Mouse (Mus musculus) testis, postnatal 14 days (tissue): ENCODE data around the gene Olfr1046.
"Not testable (repeated sequence)": the region's sequence is repeated elsewhere in the genome, so short reads cannot be mapped to it uniquely, and the experiment has no call there.

Source experiments
- DNase-seq: peaks from one replicate; pipeline ENCODE4 v3.0.0; 2021; ENCODE audit warnings: low spot score

Gene Olfr1046

DNA sequence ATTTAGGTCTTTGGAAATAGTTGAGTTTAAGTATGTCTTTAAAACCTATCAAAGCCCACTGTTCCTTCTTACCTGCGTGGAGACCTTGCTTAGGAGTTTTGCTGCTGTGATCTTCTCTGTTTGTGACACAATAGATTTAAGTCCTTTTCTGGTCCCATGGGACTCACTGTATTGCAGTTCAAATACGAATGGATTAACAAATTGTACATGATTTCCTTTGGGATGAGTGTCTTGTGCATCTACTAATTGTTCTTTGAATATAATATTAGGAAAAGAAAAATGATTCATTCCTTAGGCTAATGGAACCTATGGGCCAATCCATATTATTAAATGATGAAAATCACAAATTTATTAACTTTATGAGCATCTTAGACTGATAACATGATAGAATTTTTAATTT, at the start of gene Olfr1046:
TSS of gene Olfr1046 (minus strand) at position 101 of the 400 bp plus-strand sequence.
- no peak for DNase-seq

GRCm38 (mm10) chr2:86258228-86258627, 39.1 kb upstream of the Olfr1046 start, which contains the start of gene Olfr1049:
TSS of gene Olfr1049 (minus strand) at chr2:86258328.
- not testable (repeated sequence) for DNase-seq

GRCm38 (mm10) chr2:86240189-86240588, 21.1 kb upstream of the Olfr1046 start, which contains the start of gene Olfr1048:
TSS of gene Olfr1048 (minus strand) at chr2:86240289.
- DNase-seq = no peak

DNA sequence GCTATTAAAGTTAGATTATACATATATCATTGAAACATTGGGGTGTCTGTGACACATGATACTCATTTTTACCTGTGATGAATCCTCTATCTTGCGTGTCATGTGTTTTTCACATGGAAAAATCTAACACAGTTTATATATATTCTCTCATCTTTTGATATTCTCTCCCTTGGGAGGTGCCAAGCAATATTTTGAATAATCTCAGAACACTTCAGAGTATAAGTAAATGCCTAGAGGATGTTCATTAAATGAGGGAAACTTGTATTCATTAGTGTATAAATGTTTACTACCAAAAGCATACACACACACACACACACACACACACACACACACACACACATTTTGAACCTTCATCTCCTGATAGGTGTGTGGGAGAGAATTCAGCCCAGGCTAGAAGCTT, 12.2 kb upstream of the Olfr1046 start, which contains the start of gene Olfr1047:
TSS of gene Olfr1047 (minus strand) at position 101 of the 400 bp plus-strand sequence.
- DNase-seq = no peak

DNA sequence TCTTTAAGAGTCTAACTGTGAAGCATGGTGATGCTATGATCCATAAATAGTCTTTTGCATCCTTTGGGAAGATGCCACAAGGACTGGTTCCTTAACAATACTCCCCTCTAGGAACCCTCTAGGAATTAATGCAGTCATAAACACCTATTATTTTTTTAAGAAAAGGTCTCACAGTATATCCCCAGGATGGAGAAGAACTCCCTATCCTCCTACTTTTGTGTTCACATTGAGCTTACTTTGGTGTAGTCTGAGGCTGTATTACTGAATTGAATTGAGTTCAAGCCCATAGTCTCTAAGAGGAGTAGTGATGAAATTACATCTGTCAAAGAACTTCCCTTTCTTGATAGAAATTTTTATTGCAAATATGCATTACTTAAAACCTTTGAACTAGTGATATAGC, 16.2 kb downstream of the Olfr1046 start, which contains the start of gene Olfr1045:
TSS of gene Olfr1045 (minus strand) at position 101 of the 400 bp plus-strand sequence.
- DNase-seq = no peak

- no peak for DNase-seq
Measured at GRCm38 (mm10) chr2:86195863-86196262, 23.3 kb downstream of the Olfr1046 start.

GRCm38 (mm10) chr2:86185583-86185982, 33.5 kb downstream of the Olfr1046 start, which contains the start of gene Olfr52:
TSS of gene Olfr52 (minus strand) at chr2:86185683.
- no peak for DNase-seq

DNA sequence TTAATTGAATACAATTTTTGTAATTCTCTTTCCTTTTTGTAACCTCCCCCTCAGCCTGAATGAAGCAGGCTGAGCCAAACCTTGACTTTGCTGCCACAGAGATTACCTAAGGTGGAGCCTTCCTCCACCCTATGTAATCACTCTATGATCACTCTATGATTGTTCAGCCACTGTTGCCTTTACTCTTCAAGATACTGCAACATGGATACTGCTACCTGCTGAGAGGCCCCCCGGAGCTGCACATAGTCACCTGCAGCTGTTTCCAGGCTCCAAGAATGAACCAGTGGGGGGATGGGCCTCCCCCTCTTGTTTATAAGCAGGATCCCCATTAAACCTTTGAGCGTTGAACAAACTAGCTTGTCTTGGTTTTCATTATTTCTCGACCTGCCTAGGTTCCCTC, 39.2 kb downstream of the Olfr1046 start:
- no peak for DNase-seq

- no peak for DNase-seq
Measured at GRCm38 (mm10) chr2:86177720-86178119, 41.4 kb downstream of the Olfr1046 start, which contains the start of gene Olfr1044. TSS of gene Olfr1044 (minus strand) at chr2:86177820.

DNA sequence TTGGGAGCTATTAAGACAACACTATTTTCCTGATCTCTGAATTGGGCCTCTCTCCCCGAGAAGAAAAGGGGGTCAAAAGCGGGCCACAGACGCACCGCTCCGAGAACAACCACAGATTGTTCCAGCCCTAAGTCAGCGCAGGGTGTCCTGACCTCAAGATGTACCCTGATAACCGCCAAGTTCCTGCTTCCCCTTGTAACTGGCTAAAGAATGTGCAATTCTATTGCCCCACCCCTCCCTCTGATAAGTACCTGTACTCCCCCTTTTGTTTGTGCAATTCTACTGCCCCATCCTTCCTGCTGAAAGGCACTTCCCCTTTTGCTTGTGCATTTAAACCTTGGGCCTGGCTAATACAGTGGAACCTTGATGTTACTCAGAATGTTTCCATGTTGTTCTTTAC, 43.7 kb downstream of the Olfr1046 start:
- not testable (repeated sequence) for DNase-seq

DNA sequence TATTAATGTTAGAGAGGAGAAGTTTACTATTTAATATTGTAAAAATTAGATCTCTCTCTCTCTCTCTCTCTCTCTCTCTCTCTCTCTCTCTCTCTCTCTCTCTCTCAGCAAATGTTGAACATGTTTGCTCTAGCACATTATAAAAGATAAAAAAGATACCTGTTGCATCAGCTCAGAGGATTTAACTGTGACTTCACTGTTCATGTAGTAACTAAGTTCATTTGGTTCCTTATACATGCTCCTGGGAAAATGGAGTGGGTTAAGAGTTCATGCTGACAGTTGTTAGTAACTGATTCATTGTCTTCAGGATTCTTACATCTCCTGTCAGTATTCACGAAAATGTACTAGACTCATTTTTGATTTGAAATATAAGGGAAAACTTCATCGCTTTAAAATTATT, 51.7 kb downstream of the Olfr1046 start, which contains the start of gene Olfr1043:
TSS of gene Olfr1043 (minus strand) at position 101 of the 400 bp plus-strand sequence.
- DNase-seq = no peak
